Mouse (Mus musculus) granulocyte monocyte progenitor cell, adult 5-6 weeks (primary cell): ENCODE results near the gene Lhx5. TPM values are rescaled to one million over a fixed set of nuclear protein-coding genes. Genes with fewer than 3 reads are reported as not detected.

ENCODE experiments used
- ATAC-seq: replicated peaks from 2 replicates; pipeline ENCODE4 v1.8.0; 2016; ENCODE audit warnings: mild to moderate bottlenecking, moderate TSS enrichment, inconsistent platforms; ENCODE audit not compliant: poor library complexity, severe bottlenecking
- total RNA-seq, 2 experiments: library from RNA; stranded (forward) in 1 of 2; stranded (reverse) in 1 of 2; fragments of 200-712, 200-1000 nt in 1 of 2; fragments of >200 nt in 1 of 2; fragmentation: Nextera tagmentation in 1 of 2; gene quantifications; 2 replicates each; pipeline ENCODE4 v1.2.3; 2014 to 2017

Lhx5 gene
- total RNA-seq, 2 experiments from 2014 or later, result not detected

DNA sequence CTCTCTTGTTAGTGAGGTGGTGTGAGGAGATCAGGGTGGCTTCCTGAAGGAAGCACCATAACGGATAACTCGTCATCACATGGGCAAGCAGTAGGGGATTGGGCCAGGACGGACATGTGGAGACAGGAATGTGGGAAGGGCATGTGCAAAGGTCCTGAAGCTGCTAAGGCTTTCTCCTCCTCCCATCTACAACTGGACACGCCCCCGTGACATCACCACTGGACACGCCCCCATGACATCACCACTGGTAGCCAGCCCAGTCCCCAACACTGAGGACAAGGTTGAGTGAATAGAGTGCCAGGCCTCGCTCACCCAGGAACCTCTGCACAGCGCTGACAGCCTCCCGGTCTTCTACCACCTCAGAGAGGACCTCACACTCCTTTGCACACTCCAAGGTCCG is 27.6 kb downstream of the Lhx5 start:
- ATAC-seq, result no peak; the same call in 1 of the 2 replicates

DNA sequence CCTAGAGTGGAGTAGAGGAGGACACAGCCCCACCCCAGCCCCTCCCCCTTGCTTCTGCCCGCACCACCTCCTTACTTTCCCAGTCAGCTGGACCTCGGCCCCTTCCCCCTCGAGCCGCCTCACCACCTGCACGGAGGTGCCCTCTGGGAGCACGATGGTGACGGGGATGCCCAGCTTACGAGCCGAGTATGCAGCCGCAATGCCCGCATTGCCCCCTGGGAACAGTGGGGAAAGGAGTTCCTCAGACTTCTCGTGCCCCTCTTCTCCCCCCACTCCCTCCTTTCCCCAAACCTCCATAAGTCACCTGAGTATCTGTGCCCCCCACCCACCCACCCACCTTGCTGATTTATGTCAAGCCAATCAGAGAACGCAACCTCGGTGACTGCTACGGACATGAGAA is 30.4 kb downstream of the Lhx5 start:
- ATAC-seq, result no peak

DNA sequence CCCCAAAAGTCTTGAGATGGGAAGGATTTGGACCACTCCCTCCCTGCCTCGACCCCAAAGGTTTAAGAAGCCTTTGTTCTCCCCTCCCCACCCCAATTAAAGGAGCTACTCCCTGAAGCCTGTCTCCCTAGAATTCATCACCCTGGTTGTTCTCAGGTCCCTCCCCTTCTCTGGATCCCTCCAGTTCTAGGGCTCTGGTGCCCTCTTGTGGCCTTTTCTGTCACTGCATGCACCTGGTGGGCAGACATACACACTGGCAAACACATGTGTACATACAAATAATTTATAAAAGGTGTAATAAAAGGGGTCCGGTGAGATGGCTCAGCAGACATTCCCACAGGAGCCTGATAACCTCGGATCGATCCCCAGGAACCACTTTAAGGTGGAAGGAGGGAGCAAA is 32.8 kb downstream of the Lhx5 start:
- ATAC-seq, result no peak

DNA sequence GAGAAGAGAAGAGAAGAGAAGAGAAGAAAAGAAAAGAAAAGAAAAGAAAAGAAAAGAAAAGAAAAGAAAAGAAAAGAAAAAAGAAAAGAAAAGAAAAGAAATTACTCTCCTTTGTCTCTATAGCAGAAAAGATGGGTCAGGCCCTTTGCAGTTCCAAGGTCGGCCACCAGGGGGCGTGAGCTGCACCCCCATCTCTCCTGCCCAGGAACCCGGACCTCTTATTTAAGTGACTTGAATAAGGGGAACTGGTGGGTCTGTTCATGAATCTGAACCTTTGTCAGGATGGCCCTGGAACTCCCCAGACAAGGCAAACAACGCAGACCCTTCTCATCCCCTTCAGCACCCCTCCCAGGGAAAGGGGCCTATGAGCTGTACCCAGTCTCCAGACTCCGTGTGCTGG is 33.6 kb downstream of the Lhx5 start:
- ATAC-seq, result no peak; the same call in 1 of the 2 replicates

DNA sequence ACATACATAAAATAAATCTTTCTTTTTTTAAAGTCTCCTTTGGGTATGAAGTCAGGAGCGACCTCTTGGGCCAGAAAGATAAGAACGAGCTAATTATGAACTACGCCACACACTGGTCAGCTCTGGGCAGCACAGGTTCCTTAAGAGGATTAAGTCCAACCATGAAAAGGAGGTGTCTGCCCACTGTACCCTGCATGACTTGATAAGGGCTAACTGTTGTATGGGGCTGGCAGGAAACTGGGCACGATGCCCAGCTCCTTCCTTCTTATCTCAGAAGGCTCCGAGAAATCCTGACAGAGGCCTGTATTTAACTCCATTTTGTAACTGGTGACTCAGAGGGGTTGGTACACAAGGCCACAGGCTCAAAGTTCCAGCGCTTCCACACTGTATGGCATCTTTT is 34.4 kb downstream of the Lhx5 start:
- ATAC-seq, result 0 out of 2 replicates have a peak, but pooled peaks have one; percentile 33

DNA sequence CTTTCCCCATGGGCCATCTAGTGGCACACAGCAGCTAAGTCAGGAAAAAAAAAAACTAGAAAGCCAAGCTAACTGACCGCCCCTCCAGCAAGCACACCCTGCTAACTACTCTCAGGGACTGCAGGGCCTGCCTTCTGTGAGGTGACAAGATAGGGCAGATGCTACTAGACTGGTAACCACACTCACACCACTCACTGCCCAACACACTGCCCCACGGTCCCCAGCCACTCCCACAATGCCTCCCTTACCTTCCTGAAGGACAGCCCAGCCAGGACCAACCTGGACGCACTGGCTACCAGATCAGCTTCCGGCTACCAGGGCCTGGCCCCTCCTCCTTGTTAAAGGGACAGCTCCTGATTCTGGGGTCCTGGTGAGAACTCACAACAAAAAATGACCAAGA is 35.5 kb downstream of the Lhx5 start:
- peak; percentile 17; the same call in 1 of the 2 replicates for ATAC-seq

DNA sequence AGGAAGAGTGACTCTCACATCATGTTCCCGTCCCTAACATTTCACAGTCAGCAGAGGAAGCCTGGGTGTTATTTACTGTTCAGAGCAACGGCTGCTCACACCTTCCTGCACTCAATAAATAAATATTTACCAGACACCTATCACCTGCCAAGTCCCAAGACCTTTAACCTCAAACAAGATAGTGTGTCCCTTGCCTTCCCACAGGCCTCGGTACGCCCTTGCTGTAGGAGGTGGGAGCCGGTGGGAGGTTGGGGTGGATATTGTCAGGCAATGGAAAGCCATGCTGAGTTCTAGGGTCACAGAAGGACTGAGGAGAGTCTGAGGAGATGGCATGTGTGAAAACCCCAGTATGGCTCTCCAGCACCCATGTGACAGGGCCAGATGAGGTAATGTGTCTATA is 36.8 kb downstream of the Lhx5 start:
- no peak for ATAC-seq

DNA sequence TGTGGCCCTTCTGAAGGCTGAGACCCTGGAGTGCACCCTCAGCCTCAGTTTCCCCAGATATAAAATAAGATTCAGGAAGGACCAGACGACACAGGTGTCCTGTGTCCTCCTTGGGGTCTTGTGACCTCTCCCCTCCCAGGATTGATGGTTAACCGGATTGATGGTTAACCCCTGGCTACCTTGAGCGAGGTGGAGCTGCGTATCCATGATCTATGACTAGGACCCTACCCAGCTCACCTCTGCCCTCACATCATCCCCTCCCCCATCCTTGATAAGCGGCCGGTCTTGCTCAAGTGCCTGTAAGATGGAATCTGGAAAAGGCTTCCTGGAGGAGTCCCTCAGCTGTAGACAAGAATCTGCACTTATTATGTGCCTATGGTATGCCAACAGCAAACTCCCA is 37.3 kb downstream of the Lhx5 start:
- no peak for ATAC-seq

DNA sequence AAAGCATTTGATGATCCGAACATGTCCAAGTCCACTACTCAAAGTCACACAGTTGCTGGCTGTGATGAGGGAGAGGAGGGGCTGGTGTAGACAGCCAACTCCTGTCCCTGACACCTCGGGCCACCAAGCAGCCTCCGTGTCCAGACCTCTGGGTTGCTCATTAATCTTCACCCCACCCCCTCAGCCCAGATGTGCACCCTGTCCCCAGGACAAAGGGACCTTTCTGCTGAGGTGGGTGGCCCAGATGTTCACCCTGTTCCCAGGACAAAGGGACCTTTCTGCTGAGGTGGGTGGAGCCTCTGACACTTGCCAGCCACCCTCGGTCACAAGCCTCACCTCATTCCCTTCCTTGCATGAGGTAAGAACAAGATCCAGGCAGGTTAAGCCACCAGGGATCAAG is 40.0 kb downstream of the Lhx5 start:
- ATAC-seq, result no peak

DNA sequence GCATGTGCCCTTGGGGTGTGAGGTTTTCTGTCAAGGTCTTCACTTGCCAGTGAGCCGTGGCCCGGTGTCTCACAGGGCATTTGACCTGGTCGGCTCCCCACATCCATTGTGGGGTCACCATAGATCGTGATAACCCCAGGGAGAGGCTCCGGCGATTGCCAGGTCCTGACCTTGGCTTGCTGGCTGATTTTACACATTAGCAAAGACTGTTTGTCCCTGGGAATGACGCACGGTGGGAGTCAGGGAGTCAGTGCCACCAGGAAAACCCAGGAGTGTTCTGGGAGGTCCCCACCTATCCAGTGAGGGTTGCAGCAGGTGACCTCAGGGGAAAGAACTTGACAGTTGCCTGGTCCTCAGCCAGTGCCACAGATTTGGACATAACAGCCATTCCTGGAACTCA is 41.3 kb downstream of the Lhx5 start, which contains the start of gene Sdsl:
TSS of gene Sdsl (minus strand) at position 41 of the 400 bp plus-strand sequence.
- ATAC-seq, result no peak

DNA sequence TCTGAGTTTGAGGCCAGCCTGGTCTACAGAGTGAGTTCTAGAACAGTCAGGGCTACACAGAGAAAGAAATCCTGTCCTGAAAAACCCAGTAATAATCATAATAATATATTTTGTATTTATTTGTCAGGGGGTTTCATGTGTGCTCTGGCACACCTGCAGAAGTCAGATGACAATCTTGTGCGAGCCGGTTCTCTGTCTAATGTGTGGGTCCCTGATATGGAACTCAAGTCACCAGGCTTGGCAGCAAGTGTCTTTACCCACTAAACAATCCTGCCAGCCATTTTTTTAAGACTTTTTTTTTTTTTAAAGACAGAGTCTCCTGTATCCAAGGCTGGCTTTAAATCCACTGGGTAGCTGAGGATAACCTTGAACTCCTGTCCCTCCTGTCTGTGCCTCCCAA is 41.9 kb downstream of the Lhx5 start:
- no peak for ATAC-seq

DNA sequence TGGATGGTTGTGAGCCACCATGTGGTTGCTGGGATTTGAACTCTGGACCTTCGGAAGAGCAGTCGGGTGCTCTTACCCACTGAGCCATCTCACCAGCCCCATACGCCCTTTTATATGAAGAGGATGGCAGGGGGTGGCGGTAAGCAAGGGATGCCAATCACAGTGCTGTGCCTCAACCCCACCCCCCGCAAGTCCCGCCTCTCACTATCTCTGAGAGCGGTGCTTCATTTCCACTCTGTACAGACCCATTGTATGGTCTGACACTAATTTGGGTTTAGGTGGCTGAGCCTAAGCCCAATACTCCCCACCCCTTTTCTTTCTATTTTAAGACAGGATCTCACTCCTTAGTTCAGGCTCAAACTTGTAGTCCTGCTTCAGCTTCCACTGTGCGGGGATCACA is 44.4 kb downstream of the Lhx5 start:
- no peak for ATAC-seq

DNA sequence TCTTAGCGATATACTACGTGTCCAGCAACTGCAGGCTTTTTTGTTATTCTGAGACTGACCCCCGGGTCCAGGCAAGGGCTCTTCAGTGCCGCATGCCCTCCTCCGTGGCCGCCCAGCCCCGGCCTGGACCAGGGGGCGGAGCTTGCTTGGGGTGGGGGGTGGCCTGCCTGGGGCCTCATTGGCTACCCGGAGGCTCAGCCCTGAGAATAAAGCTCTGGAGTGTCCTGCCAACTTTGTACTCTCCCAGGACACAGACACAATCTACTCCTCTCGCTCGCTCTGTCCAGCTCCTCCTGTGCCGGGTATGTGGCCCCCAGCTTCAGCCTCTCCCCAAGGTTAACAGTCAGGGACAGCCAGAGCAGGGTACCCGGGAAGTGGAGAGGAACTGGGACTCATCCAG is 44.8 kb downstream of the Lhx5 start, which contains the start of gene Sds:
TSS of gene Sds (plus strand) at position 231 of the 400 bp plus-strand sequence.
- no peak for ATAC-seq

DNA sequence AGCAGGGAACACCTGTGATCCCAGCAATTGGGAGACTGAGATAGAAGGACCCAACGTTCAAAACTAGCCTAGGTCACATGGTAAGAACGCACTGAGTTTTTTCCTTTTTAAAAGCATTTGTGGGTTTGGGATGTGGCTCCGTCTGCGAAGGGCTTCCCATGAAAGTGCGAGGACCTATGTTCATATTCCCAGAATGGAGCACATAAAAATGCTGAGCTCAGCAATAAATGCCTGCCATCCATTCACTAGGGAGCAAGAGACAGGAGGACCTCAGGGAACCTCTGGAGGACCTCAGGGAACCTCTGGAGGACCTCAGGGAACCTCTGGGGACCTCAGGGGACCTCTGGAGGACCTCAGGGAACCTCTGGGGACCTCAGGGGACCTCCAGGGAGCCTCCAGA is 46.5 kb downstream of the Lhx5 start:
- no peak for ATAC-seq

DNA sequence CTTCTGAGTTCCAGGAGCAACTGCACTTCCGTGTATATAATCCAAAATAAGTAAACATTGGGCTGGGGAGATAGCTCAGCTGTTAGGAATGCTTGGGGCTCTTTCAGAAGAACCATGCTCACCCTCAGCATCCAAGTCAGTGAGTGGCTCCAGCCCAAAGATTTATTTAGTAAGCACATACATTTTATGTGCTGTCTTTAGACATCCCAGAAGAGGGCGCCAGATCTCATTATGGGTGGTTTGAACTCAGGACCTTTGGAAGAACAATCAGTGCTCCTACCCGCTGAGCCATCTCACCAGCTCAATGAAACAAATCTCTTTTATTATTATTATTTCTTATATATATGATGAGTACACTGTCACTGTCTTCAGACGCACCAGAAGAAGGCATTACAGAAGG is 48.0 kb downstream of the Lhx5 start:
- ATAC-seq, result no peak

DNA sequence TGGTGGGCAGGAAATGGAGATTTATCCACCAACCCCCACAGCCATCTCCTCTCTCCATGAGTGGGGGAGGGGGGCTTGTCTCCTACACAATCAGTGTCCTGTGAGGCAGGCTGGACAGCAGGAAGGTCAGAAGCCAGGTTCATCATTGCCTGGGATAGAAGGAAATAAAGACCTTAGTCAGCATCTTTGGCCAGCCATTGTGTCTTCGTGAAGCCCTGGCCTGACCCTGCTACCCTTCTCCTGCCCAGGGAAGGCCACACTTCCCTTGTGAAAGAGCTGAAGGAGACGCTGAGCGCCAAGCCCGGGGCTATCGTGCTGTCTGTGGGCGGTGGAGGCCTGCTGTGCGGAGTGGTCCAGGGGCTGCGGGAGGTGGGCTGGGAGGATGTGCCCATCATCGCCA is 49.7 kb downstream of the Lhx5 start:
- no peak for ATAC-seq

DNA sequence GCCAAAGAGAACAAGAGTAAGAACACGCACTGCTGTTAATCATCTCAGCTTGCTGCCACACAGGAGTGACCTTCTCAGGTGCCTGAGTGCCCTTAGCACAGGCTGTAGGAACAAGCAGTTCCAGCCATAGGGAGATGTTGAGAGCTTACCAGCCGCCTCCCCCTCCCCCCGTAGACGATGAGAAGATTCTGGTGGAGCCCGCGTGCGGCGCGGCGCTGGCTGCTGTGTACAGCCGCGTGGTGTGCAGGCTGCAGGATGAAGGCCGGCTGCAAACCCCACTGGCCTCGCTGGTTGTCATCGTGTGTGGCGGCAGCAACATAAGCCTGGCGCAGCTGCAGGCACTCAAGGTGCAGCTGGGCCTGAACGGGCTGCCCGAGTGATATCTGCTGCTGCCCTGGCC is 51.9 kb downstream of the Lhx5 start:
- ATAC-seq, result no peak

DNA sequence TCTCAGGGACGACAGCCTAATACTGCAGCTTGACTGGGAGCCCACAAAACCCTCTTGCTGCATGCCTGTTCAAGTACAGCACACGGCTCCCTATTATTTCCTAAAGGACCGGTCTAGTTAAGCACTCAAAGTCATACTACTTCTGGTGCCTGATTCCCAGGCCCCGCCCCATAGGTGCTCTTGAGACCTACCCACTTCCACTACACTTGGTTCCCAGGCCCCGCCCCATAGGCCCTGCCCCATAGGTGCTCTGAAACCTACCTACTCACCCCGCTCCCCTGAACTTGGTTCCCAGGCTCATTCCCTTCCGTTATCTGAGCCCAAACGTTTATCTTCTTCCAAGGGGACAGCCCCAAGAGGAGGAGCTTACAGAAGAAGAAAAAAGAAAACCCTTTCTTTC is 56.3 kb downstream of the Lhx5 start:
- ATAC-seq, result no peak

DNA sequence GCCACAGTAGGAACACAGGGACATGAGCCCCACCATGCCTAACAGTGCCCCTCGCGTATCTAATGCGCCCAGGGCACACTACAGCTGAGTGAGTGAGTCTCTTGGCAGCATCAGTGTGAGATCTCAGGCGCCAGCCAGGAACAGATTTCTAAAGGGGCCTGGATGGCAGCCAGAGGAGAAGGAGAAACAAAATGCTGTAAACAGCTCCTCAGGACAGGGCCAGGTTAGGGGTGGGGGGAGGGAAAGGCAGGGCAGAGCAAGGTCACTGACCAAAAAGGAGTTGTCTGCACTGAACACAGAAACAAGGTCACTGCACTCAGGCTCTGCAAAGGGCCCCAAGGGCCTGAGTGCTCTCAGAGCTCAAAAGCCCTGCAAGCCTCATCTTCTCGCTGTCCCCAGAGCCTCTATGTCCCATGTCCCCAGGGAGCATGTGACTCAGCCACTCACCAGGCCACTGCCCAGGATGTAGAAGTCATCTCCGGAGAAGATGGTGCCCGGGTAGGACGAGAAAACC is 59.2 kb downstream of the Lhx5 start:
- ATAC-seq, result no peak
